Mouse (Mus musculus) bone marrow macrophage, adult 2 months (primary cell): Measurements from ENCODE around the gene Zdhhc7.

Experiments
- CTCF ChIP-seq: IDR thresholded peaks from 2 replicates; pipeline ENCODE4 v1.5.1; 2012; ENCODE audit warnings: low read depth, mild to moderate bottlenecking, low read length, moderate library complexity
- POLR2A ChIP-seq: IDR thresholded peaks from 2 replicates; pipeline ENCODE4 v1.6.1; 2012; ENCODE audit warnings: mild to moderate bottlenecking, low read depth, low read length, borderline replicate concordance

GRCm38 (mm10) chr8:120051908-120052307, 49.4 kb downstream of the Zdhhc7 start:
- TF ChIP-seq CTCF = no peak
- no peak for TF ChIP-seq POLR2A
